Mouse (Mus musculus) heart, embryonic 16.5 days (tissue): ENCODE data around the gene Car6. TPM values are rescaled to one million over a fixed set of nuclear protein-coding genes. Genes with fewer than 3 reads are reported as not detected.

Source experiments
- ATAC-seq: fragments of 200-750 bp; cut with Nextera tagmentation; replicated peaks from 2 replicates; pipeline ENCODE4 v1.8.0; 2017; ENCODE audit warnings: moderate number of reproducible peaks; ENCODE audit not compliant: insufficient read depth, low FRiP score; ENCODE audit errors: extremely low read depth
- H3K27ac ChIP-seq: fragments of 300-500 bp; sonication (generic); 2 replicates; pipeline ENCODE4 v1.5.1; 2014; ENCODE audit warnings: mild to moderate bottlenecking, low read length, control low read depth, moderate library complexity
- H3K27me3 ChIP-seq: fragments of 300-500 bp; sonication (generic); 2 replicates; pipeline ENCODE4 v1.6.1; 2014; ENCODE audit warnings: low read length, mixed read lengths; ENCODE audit not compliant: control insufficient read depth, insufficient read depth
- H3K36me3 ChIP-seq: fragments of 300-500 bp; sonication (generic); 2 replicates; pipeline ENCODE4 v1.6.1; 2014; ENCODE audit not compliant: control insufficient read depth, insufficient read depth
- H3K4me1 ChIP-seq: fragments of 300-500 bp; sonication (generic); 2 replicates; pipeline ENCODE4 v1.6.1; 2014; ENCODE audit warnings: low read length, mixed read lengths; ENCODE audit not compliant: control insufficient read depth, insufficient read depth
- H3K4me2 ChIP-seq: fragments of 300-500 bp; sonication (generic); 2 replicates; pipeline ENCODE4 v1.6.1; 2014; ENCODE audit warnings: low read depth, mild to moderate bottlenecking, control low read depth, low read length
- H3K4me3 ChIP-seq: fragments of 300-500 bp; sonication (generic); 2 replicates; pipeline ENCODE4 v1.5.1; 2014; ENCODE audit warnings: mild to moderate bottlenecking, control low read depth, low read length
- H3K9ac ChIP-seq: fragments of 300-500 bp; sonication (generic); 2 replicates; pipeline ENCODE4 v1.6.1; 2014; ENCODE audit warnings: low read length, control low read depth
- H3K9me3 ChIP-seq: fragments of 300-500 bp; sonication (generic); replicated peaks from 2 replicates; pipeline ENCODE4 v1.6.1; 2016; ENCODE audit warnings: low read length; ENCODE audit not compliant: control insufficient read depth
- WGBS: fragments of 180-500 bp; shearing (Covaris S2); extraction: QIAGEN DNeasy Blood & Tissue Kit; methylation state at CpG from one replicate; pipeline ENCODE4 v1.1.7; 2014; 5-methylcytosine and 5-hydroxymethylcytosine counted together
- polyA plus RNA-seq: library from polyadenylated mRNA; unstranded; fragments of >200 nt; fragmentation: Nextera tagmentation; extraction: Ambion mirVana; gene quantifications from 2 replicates; pipeline ENCODE4 v1.2.1, GENCODE M21; 2015

Gene Car6
- polyA plus RNA-seq, 1 experiment from 2014 or later: not detected

DNA sequence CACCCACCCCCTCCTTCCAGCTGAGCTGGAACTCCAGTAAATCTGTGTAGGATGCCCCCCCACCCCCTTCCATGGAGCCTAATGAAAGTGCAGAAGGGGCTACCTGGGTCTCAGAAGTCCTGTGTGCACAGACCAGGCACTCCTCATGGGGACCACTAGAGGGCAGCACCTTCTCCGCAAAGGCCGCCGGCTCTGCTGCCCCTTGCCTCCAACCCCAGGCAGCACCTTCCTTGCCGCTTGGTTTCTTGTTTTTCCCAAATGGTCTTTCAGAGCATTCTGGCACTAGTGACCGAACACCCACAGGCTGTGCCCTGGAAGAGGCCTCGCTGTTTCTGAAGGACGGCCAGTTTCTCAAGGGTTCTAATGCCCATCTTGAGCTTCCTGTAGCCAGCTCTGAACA is 24.6 kb downstream of the Car6 start:
- Histone ChIP-seq H3K4me3 (no peak overlapping the region), H3K9me3 (no peaks in the 10 kb centered on the region), H3K4me1 (peaks cover 4% of the 10 kb centered on the region; the same call in 1 of the 2 replicates), H3K9ac (no peak overlapping the region), H3K4me2 (peak overlapping the region; percentile 31), H3K27ac (no peak overlapping the region), H3K27me3 (no peaks in the 10 kb centered on the region), H3K36me3 (no peaks in the 10 kb centered on the region)
- ATAC-seq: peak; percentile 55; the same call in 1 of the 2 replicates
- WGBS: 3% methylated on average over 7 of the region's 7 CpGs

DNA sequence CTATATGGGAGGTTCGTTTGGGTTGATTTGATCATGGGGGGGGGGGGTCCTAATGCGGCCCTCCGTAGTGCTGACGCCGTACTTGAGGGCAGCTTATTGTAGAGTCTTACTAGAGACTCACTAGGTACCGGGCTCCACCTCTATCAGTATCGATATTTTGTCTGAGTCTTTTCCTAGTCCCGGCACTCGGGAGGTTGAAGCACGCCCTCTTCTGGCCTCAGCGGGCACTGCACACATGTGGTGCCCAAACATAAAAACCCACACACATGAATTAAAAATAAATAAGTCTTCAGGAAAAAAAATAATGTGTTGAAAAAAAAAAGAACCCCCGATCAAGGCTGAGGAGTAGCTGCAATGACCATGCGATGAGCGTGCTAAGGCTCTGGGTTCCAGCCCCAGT is 27.1 kb downstream of the Car6 start:
- no peak overlapping the region for H3K9ac ChIP-seq
- H3K36me3 ChIP-seq: no peaks in the 10 kb centered on the region
- H3K4me1 ChIP-seq: peaks cover 4% of the 10 kb centered on the region; the same call in 1 of the 2 replicates
- H3K9me3 ChIP-seq: no peaks in the 10 kb centered on the region
- 90% methylated on average over 14 of the region's 14 CpGs for WGBS
- ATAC-seq: no peak
- H3K27ac ChIP-seq: no peak overlapping the region
- H3K4me3 ChIP-seq: no peak overlapping the region
- H3K4me2 ChIP-seq: no peak overlapping the region
- no peaks in the 10 kb centered on the region for H3K27me3 ChIP-seq

DNA sequence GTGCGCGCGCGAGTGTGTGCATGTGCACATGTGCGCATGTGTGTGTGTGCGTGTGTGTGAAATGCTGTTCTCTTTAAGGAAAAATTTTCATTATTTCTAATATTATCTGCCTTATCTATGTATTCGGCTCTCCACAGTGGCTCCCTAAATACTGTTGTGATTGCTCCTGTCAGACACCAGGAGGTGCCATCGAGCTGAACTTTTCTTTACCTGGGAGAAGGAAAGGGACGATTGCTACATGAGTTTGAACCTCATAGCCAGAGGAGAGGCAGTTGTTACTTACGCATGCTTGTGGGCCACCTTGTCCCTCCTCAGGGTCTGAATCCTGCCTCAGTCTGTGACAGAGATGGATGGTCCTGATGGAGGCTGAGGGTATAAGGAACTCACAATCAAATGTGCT is 27.9 kb downstream of the Car6 start:
- Histone ChIP-seq H3K27me3 (no peaks in the 10 kb centered on the region), H3K9me3 (no peaks in the 10 kb centered on the region), H3K4me2 (no peak overlapping the region), H3K27ac (no peak overlapping the region), H3K36me3 (no peaks in the 10 kb centered on the region), H3K4me1 (no peaks in the 10 kb centered on the region), H3K4me3 (no peak overlapping the region), H3K9ac (no peak overlapping the region)
- 51% methylated on average over 10 of the region's 10 CpGs for WGBS
- ATAC-seq: no peak

DNA sequence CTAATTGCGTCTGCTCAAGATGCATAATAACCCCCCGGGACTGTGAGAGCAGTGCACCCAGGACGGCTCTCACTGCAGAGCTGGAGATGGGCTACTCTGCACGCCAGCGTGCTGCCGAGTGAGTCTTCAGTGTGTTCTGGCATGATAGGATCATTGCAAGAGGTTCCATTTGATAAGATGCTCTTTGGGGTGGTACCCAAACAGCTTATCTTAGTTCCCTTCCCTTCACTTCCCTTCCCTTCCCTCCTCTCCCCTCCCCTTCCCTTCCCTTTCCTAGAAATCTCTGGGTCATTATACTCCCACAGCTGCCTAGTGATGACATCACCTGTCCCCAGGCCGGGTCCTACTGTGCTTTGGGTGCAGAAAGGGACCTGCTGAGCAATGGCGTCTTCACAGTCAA is 29.0 kb downstream of the Car6 start:
- Histone ChIP-seq H3K36me3 (no peaks in the 10 kb centered on the region), H3K4me2 (no peak overlapping the region), H3K4me1 (no peaks in the 10 kb centered on the region), H3K9me3 (no peaks in the 10 kb centered on the region), H3K9ac (no peak overlapping the region), H3K4me3 (no peak overlapping the region), H3K27me3 (no peaks in the 10 kb centered on the region), H3K27ac (no peak overlapping the region)
- no peak for ATAC-seq
- 68% methylated on average over 8 of the region's 8 CpGs for whole genome bisulfite sequencing

DNA sequence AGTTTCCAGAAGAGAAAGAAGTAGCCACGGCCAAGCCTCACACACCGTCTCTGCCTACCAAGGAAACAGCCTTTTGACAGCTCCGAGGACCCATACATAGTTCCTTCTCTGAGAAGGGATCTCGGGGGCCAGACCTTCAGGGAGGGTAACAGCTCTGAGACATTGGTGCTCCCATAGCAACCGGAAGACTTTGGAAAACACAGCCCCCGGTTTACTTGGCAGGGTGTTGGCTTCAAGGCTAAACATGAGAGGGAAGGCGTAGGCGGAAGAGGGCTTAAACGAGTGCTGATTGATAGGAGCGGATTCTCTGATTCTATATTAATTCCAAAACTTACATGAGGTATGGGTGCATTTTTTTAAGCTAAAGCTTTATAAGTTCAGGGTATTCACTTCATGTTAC is 32.7 kb downstream of the Car6 start:
- no peak overlapping the region for H3K4me3 ChIP-seq
- no peaks in the 10 kb centered on the region for H3K4me1 ChIP-seq
- no peak overlapping the region for H3K4me2 ChIP-seq
- no peak for ATAC-seq
- 65% methylated on average over 10 of the region's 10 CpGs for WGBS
- no peak overlapping the region for H3K27ac ChIP-seq
- H3K9ac ChIP-seq: no peak overlapping the region
- no peaks in the 10 kb centered on the region for H3K27me3 ChIP-seq
- H3K9me3 ChIP-seq: peaks cover 3% of the 10 kb centered on the region
- no peaks in the 10 kb centered on the region for H3K36me3 ChIP-seq

DNA sequence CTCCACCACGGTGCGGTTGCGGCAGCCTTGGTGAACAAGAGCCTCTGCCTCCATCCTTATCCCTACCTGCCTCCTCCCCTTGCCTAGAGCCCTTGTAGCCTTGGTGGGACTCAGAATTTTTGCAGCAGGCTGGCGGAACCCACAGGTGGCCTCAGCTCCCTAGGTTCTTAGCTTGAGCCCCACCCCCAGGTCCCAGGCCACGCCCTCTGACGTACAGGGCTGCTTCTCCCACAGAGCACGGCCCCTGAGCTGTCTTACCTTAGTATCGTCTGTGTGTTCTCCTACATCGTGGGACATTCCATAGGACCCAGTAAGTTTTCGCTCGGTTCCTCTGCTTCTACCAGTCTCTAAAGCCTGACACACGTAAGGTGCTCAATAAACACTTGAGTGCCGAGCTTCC is 36.3 kb downstream of the Car6 start:
- Histone ChIP-seq H3K27me3 (no peaks in the 10 kb centered on the region), H3K36me3 (no peaks in the 10 kb centered on the region), H3K4me3 (no peak overlapping the region), H3K9me3 (peaks cover 7% of the 10 kb centered on the region), H3K4me1 (no peaks in the 10 kb centered on the region), H3K27ac (no peak overlapping the region), H3K4me2 (0 out of 2 replicates have a peak overlapping the region, but pooled peaks have one; percentile 5), H3K9ac (no peak overlapping the region)
- no peak for ATAC-seq
- 34% methylated on average over 13 of the region's 13 CpGs for WGBS

DNA sequence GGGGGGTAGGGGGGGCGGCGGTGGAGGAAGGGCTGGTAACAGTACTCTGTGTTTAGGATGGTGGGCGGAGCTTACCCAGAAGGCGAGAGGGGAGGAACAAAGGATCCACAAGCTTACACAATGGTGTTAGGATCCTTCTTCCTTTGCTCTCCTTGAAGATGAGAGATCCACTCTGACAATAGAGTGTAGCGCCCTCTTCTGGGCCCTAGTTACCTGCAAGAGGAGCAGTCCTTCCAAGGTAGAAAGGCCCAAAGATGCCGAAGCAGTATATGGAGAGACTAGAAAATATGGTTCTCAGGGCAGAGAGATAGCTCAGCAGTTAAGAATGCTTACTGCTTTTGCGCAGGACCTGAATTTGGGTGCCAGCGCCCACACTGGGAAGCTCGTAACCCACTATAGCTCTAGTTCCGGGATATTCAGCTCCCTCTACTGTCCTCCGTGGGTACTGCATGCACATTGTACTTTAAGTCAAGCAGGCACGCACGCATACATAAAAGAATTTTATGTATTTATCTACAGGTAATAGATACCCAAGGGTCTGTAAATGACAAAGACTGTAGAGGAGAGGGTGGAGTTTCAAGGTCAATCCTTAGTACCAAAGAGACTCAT is 38.5 kb downstream of the Car6 start:
- no peak for ATAC-seq
- Histone ChIP-seq H3K4me3 (no peak overlapping the region), H3K36me3 (no peaks in the 10 kb centered on the region), H3K27me3 (no peaks in the 10 kb centered on the region), H3K4me2 (no peak overlapping the region), H3K27ac (no peak overlapping the region), H3K4me1 (no peaks in the 10 kb centered on the region), H3K9me3 (peaks cover 7% of the 10 kb centered on the region), H3K9ac (no peak overlapping the region)
- 69% methylated on average over 13 of the region's 13 CpGs for WGBS

DNA sequence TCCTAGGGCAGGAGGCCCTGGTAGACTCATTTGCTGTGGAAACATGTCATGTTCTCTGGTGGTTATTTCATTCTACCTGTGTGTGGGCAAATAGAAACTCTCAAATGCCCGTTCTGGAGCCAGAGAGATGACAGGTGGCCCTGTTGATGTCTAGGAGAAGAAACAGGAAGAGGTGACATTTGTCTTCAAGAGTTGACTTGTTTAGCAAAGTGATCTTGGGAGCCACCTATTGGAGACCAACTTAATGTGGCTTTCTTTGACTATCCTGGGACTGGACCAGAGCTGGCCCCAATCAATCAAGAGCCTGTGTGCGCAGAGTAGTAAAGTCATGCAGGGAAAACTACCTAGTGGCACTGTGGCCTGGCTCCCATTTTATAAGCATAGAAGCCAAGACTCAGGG is 41.7 kb downstream of the Car6 start:
- no peak for ATAC-seq
- Histone ChIP-seq H3K4me1 (no peaks in the 10 kb centered on the region), H3K9ac (no peak overlapping the region), H3K36me3 (no peaks in the 10 kb centered on the region), H3K27me3 (no peaks in the 10 kb centered on the region), H3K4me2 (no peak overlapping the region), H3K9me3 (peaks cover 7% of the 10 kb centered on the region), H3K27ac (no peak overlapping the region), H3K4me3 (no peak overlapping the region)
- WGBS: 66% methylated on average over 2 of the region's 2 CpGs

DNA sequence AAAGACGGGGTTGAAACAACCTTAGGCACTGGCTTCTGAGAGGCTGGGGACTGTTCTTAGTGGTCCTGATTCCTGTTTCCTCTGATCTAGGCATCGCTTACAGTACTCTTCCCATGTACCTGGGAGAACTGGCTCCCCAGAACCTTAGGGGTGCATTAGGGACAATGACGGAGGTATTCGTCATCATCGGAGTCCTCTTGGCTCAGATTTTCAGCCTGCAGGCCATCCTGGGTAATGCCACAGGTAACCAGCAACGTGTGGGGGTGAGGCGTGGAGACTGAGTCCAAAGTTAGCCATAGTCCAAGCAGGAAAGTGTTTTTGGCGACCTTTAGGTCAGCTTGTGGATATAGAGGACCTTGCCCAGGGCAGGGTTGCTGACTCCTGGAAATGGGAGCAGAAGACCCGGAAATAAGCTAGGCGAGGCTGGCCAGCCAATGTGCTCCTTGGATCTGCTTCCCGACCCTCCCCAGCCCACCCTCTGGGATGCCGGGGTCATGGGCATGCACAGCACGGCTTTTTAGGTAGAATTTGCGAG is 43.7 kb downstream of the Car6 start:
- no peak for ATAC-seq
- H3K27me3 ChIP-seq: no peaks in the 10 kb centered on the region

More for the DNA sequence above, 43.7 kb downstream of the Car6 start:
- no peak overlapping the region for H3K4me3 ChIP-seq
- H3K27ac ChIP-seq: no peak overlapping the region
- no peak overlapping the region for H3K4me2 ChIP-seq
- WGBS: 58% methylated on average over 14 of the region's 14 CpGs
- H3K36me3 ChIP-seq: no peaks in the 10 kb centered on the region
- no peaks in the 10 kb centered on the region for H3K4me1 ChIP-seq
- no peaks in the 10 kb centered on the region for H3K9me3 ChIP-seq
- no peak overlapping the region for H3K9ac ChIP-seq
